Mouse (Mus musculus): ENCODE results near the gene Ccdc28b.

Gene Ccdc28b

DNA sequence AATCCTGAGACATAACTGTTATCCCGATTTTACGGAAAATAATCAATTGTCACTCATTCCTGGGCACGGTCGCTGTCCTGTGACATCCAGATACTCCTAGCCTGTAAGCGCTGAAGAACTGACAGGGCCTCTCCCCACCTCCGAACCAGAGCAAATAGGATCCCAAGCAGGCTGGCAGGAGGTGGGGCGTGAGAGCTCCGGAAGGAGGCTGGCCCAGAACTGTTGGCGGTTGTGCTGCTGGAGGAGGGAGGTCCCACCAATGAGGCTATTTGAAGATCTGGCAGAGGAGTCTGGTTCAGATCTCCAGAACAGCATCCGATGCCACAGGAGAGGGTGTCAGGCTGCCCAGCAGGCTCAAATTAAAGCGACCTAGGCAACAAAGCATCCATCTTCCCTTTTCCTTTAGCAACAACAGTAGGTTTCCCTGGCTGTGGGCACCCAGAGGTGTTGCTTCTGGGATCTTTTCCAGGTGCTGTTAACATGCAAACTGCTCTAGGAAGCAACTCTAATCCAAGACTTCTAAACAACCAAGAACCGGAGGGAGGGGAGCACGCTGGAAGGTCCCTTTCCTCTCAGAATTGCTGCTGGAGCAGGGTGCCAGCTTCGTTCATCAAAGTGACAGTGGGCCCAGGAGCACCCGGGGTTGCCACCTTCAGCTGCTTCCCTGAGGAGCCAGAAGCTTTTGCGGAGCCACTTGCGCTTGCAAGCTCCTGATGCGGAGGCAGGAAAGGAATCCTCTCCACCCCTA lies 708 bp upstream of the Ccdc28b start:
- DNase-seq (ENCODE audit: low spot score in 2 of 2): peak; percentile 53 to 84

DNA sequence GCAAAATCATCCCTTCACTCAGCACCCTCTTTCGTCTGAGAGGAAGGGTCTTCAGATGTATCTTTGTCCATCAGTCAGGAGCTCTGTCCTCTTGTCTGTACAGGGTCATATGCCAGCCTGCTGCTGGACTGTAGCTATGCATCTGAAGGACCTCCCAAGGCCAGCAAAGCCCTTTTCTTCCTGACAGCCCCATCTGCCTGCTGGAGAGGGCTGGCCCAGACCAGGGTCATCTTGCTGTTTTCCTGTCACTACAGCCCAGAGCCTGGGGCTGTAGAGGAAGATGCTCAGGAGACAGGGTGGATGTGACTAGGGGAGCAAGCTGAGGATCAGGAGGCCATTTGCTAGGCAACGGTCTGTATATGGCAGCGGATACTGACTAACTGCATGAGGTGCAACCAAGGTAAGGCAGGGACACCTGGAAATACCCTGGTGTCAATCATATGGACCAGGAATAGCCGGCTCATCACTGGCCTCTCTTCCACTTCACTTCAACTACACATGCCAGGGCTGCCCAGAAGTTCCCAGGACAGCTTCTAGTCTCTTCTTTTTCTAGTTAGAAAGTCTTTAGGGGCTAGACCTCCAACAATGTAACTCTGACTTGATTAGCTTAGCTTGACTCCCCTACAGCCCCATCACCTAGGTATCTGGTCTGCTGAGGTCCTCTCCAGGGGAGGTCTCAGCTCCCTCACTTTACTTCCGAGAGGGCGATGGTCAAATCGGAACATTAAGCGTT lies 778 bp downstream of the Ccdc28b start:
- DNase-seq (ENCODE audit: low spot score in 2 of 2): no peak

DNA sequence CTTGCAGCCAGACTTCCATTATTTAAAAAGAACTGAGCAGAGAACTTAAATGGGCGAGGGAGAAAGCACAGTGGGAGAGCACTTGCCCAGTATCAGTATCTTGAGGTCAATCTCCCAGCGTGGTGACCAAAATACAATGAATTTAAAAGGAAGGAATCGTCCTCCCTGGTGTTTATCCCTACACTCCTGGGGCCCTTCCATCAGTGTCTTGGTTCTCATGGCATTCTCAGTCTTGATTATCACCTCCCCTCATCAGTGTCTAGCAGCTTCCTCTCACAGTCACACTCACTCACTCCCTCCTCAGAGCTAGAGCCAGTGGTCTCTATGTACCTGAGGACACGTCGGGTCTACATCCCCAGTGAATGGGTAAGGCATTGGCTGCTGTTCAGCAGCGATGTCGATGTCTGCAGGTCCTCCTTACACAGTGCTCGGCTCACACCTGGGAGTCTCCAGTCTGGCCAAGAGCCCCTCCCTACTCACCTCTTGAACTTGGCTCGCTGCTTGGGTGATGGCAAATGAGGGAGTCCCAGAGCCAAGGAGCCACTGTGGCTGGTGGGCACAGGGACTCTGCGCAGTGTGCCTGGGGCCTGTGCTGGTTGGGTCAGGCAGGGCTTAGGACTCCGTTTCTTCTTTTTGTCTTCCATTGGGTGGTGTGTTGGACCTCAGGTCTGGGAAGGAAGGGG lies 1.5 kb downstream of the Ccdc28b start:
- DNase-seq (ENCODE audit: low spot score in 2 of 2): no peak

DNA sequence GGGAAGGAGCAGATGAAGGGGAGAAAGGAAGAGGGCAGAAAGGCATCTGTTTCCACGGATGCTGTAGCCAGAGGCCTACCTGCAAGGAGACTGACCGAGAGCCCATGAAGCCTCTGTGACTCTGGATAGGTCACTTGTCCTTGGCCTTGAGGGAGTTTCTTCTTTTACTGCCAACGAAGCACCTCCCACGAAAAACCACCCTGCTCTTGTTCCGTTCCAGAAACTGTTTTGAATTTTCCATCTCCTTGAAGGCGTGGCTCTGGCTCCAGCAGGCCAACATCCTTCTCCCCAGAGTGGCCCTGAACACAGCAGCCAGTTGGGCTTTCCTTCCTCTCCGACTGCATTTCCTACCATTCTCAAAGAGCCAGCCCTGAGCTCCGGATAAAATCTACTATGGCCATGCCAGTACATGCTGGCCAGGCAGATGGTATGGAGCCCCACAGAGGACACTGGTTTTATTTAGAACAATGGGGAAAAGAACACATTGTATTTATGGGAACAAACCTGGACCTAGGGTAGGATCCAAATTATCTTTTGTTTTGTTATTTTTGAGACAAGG lies 2.4 kb downstream of the Ccdc28b start:
- no peak for DNase-seq (ENCODE audit: low spot score in 2 of 2)

DNA sequence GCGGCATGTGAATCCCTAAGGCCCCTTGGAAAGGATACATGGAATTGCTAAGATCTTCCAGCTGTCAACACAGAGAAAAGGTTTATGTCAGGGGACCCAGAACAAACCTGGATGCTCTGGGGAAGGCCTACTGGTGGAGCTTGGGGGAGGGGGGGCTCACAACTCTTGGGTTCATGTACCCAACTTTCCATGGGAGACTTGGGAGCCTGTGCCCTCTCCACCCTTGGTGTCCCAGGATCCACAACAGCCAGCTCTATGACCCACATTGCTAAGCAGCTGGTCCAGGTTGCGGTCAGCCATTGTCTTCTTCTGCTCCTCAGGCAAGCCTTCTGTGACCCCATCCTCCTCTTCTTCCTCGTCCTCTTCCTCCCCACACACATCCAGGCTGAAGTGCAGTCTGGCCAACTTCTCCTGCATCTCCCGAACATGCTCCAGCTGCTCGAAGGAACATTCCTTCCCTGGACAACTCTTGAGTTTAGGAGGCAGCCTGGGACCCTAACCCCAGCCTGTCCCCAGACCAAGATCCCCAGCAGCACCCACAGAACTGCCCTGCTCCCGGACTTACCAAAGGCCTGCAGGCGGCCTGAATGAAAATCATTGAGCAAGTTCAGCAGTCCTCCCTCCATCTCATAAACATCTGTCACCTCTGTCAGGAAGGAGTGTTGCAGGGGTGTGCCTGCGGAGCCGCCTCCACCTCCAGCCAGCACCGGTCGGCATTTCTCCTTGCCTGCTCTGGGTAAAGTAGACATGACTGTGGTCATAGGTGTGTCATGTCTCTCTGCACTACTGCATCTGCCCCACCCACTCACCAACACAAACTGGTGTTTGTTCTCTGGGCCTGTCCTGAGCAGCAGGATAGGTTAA lies 3.1 kb downstream of the Ccdc28b start:
- DNase-seq (ENCODE audit: low spot score in 2 of 2): no peak

DNA sequence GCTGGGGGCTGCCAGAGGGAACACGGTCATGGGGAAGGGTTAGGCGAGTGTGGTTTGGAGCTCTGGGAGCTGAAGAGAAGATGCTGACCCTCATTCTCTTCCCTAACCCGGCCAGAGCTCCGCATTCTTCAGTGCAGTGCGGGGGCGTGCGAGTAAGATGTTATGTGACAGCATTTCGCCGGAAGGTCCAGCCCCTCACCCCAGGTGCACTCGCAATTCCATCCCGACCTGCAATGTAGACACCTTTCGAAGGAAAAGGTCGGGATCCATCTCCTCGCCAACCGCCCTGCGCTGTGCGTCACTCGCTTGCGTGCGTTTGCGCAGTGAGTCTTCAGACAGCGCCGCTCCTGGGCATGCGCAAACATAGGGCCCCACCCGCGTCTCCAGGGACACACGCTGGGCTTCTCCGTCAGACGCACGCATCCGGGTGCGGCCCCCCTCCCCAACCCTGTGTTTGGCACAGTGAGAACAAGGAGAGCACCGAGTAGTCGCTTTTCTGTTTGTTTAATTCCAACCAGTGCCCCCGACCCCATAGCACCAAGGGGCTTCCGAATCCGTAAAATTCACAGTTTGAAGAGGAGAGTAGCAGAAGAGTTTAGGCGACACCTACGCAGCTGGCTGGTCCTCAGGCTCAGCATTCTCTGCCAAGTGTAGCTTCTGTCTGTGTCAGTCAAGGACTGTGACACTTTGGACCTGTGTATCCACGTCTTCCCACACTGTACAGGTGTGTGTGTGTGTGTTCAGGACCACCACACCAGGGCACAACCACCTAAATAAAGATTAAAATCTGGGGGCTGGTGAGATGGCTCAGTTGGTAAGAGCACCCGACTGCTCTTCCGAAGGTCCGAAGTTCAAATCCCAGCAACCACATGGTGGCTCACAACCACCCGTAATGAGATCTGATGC lies 4.7 kb downstream of the Ccdc28b start, which contains the start of gene Iqcc:
Iqcc (minus strand) TSS at position 314 of the 906 bp plus-strand sequence.
- peak; percentile 83 to 95 for DNase-seq (ENCODE audit: low spot score in 2 of 2)

DNA sequence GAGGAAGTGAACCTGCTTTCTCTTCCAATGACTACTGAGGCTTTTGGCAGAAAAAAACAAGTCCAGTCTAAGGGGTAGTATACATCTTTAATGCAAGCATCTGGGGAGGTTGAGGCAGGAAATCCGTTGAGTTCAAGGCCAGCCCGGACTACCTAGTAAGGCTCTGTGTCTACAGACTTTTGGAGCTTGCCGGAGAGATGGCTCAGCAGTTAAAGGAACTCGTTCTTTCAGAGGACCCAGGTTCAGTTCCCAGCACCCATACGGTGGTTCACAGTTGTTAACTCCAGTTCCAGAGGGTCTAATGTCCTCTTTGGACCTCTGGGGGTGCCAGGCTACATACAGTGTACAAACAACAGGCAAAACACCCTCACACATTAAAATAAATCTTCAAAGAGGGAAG lies 5.7 kb downstream of the Ccdc28b start:
- DNase-seq (ENCODE audit: low spot score in 2 of 2): no peak

DNA sequence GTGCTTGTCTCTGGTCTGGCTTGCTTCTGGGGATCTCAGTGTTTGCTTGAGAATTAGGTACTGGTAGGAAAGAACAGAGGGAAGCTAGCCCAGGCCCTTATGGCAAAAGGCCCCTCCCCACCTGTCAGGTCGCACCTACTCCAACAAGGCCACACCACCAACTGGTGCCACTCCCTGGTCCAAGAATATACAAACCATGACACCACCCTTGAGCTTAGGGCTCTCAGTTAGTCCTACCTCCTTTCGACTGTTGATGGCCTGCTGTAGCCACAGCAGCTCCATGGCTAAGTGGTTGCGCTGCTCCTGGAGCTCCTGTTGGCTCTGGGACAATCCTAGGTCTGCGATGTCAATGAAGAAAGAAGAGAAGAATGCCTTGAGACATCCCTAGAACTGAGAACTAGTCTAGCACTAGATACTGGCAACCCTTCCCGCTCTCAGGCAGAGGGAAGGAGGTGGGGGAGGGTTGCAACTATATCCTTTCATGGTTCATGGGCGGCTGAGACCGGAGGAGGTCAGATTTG lies 6.6 kb downstream of the Ccdc28b start:
- DNase-seq (ENCODE audit: low spot score in 2 of 2): no peak

DNA sequence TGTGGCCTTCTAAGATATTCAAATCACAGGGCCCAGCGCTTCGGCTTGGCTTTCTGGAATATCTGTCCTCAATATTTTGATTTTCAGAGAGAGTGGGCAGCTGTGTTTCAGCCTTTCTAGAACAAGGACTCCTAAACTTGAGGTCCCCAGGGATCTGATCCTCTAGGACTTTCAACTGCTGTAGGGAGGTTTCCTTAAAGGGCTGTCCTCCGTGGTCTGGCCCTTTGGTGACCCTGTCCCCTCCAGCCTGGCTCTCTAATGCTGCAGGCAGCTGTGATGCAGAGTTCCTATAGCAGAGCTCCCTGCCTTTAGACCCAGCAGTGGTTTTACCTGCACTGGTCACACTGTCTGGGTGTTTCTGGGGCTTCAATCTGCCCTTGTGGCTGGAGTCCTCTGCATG lies 7.1 kb downstream of the Ccdc28b start:
- no peak for DNase-seq (ENCODE audit: low spot score in 2 of 2)

DNA sequence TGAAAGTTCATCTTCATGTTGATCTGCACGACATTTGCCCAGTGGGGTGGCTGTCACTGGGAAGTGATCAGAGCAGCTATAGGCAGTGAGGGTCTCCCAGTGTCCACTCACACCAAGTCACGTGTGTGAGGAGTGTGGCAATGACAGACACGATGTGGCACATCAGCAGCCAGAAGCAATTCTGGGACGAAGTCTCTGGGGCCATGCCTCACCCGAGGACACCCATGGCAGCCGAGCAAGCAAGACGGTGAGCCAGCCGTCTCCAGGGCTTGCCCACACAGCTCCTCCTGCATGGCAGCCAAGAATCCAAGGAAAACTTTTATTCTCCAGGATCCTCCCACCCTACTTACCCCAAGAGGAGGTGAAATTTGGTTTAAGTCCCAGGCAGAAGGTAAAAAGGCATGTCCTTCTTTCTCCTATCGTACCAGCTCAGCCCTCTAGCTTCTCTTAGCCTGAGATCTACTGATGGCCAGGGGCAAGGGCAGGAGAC lies 7.9 kb downstream of the Ccdc28b start:
- no peak for DNase-seq (ENCODE audit: low spot score in 2 of 2)

DNA sequence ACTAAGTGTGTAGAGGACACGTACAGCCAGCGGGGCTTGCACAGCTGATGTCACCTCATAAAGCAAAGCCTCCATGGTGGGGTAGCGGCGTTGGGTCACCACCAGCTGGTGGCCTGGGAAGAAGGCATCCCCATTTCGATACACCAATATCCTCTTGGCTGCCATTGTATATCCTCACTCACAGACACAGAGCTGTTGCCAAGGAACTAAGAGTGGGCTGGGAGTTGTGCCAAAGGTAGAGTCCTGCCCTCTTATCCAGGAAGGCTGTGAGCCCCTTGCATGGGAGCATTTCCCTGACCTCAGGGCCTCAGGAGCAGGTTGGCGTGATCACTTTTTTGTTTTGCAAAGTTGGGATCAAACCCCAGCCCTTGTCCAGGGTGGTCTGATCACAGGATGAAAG lies 9.7 kb downstream of the Ccdc28b start, which contains the start of gene Dcdc2b:
Dcdc2b (minus strand) TSS at position 165 of the 400 bp plus-strand sequence.
- DNase-seq (ENCODE audit: low spot score in 2 of 2): no peak

DNA sequence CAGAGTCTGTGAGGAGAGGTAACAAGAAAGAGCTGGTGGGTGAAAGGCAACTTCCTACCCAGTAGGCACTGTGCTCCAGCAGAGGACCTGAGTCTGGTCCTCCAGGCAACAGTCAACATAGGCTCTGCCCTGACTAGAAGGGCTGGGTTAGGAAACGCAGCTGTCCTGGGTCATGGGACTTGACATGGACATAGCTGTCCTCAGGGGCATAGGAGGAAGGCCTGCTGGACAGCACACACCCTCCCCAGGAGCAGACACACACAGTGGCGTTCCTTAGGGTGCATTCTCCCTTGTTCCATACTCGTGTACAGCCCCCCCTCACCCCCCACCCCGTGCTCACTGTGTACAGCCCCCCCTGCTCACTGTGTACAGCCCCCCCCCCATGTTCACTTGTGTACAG lies 13.3 kb downstream of the Ccdc28b start:
- no peak for DNase-seq (ENCODE audit: low spot score in 2 of 2)

DNA sequence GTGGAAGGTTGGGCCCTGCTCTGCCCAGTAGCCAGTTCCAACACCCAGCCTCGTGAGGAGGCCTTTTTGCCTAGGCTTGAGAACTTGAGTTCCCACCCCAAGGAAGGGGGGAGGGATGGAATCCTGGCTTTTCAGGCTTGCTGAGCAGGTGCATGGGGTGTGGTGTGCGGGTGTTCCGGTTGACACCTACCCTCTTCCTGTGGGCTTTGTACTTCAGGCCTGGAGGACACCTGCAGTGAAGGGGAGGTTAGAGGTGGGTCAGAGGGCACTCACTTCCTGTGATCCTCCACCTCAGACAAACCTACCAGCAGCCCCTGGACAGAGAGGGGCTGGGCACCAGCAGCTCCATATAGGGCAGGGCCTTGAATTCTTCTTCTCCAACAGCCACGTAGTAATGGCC lies 13.7 kb downstream of the Ccdc28b start:
- DNase-seq (ENCODE audit: low spot score in 2 of 2): no peak

DNA sequence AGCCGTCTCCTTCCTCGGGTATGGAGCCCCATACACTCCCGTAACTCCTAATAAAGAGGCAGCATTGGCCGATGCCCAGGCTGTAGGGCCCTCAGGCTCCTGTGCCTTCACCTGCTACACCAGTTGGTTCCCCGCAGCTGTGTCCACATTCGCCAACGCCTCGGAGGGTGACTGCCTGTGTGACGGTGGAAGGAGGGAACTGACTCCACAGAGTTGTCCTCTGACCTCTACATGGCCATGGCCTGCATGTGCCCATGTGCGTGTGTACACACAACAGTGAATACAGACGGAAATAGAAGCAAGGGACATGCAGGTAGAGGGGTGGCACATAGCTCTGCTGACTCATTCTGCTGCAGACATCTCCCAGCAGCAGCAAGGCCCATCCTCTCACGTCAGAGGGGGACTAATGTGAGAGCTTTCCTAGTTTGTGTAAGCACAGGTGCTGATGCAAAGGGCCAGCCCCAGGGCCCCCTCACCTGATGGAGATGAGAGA lies 14.6 kb downstream of the Ccdc28b start:
- DNase-seq (ENCODE audit: low spot score in 2 of 2): no peak

DNA sequence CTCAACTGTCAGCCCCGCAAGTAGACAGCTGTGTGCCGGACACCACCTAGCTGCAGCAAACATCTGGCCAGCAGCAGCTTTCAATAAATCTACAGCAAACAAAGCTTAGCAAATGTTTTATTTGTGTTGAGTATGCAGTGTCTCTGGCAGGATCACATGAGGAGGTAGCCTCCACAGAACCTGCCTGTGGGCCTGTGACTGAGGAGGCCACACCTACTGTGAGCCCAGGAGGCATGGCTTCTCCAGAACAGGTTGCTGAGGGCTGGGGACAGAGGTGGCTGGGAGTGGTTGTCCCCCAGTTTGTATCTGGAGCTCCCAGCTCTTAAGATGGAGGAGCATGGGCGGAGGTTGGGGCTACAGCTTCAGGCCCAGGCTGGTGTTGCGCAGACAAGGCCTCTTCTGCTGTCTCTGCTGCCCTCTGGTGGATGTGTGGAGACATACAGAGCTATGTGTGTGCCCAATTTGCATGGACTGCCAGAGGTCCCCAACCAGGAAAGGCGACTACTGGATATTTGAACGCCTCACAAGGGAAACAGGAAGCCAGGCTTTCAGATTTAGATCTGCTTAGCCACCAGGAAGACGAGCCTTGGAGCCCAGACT lies 15.2 kb downstream of the Ccdc28b start:
- peak; percentile 73 to 90 for DNase-seq (ENCODE audit: low spot score in 2 of 2)

DNA sequence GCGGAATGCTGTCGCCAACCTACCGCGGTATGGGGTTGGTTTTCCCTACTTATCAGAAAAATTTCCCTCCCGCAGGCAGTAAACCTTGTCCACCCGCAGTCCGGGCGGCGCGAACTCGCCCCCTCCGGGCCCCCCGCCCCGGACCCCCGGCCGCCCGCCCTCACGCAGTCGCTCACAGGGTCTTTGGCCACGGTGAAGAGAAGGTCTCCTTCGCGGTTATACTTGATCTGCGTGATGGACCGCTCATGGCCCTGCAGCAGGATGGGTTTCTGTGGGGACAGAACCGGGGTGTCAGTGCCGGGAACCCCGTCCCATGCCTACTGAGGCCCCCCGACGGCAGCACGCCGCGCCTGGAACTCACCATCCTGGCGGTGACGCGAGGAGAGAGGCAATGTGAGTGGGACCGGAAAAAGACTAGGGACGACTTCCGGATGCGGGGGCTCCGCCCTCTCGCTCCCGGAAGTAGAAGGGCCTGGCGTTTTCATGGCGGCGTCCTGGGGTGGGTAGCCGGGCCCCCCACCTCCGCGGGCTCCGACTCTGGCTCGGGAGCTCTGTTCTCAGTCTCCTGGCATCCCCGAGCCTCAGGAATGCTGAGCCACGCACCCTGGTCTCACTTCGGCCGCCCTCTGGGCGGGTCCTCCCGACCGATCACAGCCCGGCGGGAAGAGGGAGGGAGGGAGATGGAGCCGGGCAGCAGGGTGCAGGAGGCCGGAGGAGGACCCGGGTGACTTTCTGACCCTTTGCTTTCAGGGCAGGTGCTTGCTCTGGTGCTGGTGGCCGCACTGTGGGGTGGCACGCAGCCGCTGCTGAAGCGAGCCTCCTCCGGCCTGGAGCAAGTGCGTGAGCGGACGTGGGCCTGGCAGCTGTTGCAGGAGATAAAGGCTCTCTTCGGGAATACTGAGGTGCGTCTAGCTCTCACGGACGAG lies 23.3 kb downstream of the Ccdc28b start, which contains the start of the genes Eif3i and Tmem234:
Eif3i (minus strand) TSS at position 416 of the 926 bp plus-strand sequence.
Tmem234 (plus strand) TSS at position 436 of the 926 bp plus-strand sequence.
- peak; percentile 75 to 88 for DNase-seq (ENCODE audit: low spot score in 2 of 2)

DNA sequence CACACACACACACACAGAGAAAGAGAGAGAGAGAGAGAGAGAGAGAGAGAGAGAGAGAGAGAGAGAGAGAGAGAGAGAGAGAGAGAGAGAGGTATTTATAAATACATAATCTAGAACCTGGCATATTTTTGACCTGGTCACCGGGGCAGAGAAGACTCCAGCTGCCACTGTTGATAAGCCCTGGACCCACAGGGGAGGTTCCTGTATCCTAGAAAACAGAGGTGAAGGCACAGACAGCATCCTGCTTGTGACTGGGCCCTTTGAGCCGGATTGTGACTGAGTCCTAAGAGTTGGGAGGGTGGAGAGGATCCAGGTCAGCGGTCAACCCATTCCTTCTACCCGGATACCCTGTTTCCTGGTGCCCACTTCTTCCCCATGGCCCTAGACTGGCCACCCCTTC lies 34.9 kb downstream of the Ccdc28b start:
- peak in 1 of 2 experiments; percentile 57 for DNase-seq (ENCODE audit: low spot score in 2 of 2)

DNA sequence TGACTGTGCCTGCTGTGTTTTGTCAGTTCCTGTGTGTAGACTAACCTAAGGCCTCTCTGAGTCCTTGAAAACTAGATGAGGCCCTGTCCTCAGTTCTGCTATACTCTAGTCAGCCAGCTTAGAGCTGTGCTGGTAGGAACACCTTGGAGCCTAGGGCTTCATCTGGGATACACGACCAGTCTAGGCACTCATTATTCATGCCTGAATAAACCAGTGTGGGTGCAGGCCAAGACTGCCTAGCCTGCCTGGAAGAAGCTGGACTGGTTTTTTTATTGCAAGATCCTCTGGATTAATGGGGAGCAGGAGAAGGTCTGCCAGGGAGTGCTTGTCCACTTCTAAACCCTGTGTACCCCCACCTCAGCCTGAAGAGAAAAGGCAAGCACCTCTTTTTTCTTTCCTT lies 36.8 kb downstream of the Ccdc28b start:
- DNase-seq (ENCODE audit: low spot score in 2 of 2): no peak
